Mouse (Mus musculus) central nervous system, embryonic 18 days (tissue): ENCODE data around the gene Tfap2e. TPM values are rescaled to one million over a fixed set of nuclear protein-coding genes. Genes with fewer than 3 reads are reported as not detected.

ENCODE experiments used
- polyA plus RNA-seq: library from polyadenylated mRNA; depleted of rRNA; stranded (reverse); fragments of >200 nt; gene quantifications from 2 replicates; pipeline ENCODE4 v1.2.3, GENCODE M21; 2012; rRNA removed

The Tfap2e gene
- 1.3 and 1.5 TPM in 2 replicates for polyA plus RNA-seq

GRCm38 (mm10) chr4:126736001-126736414 is at the start of gene Tfap2e:
TSS of gene Tfap2e (minus strand) at chr4:126736240.

DNA sequence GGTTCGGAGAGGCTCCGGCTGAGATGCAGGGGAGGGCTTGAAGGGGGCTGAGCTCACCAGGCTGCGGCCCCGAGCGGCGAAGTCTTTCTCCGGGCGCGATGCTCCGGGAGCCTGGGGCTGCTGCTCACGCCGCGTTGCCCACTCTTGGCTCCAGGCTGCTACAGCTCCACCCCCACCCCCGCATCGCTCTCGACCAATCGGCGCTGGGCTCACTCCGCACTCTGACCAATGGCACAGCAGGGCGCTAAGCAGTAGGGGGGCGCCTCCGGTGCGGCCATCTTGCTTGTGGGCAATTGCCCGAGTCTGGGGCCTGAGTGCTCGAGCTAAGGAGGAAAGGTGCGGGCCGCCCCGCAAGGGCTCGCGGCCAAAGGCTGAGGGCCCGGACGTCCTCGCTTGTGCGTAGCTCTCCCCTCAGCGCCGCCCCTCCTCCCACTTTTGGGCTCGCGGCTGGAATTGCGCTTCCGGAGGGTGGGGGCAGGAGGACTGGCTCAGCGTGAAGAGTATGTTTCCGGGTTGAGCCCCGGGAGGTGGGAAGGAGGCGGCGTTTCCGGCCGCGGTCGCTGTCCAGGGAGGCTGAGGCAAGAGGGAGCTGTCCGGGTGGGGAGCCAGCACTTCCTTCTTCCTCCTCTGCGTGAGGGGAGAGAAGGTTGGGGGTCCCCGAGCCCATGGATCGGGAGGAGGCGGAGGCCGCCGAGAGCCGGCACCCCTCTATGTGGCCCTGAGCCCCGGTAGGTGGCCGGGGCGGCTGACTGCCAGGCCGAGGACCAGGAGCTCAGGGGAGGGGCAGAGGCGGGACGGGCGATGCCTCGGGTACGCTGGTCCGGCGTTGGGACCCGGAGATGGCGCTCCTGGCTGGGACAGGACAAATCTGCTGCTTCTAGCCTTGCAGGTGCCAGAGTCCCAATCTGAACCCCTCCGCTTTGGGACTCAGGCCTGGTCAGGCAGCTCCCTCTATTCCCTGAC is 17.5 kb upstream of the Tfap2e start, which contains the start of the genes Ncdn and AU040320:
Ncdn (minus strand) TSS at position 171 of the 963 bp plus-strand sequence.
AU040320 (plus strand) TSS at position 277 of the 963 bp plus-strand sequence.

DNA sequence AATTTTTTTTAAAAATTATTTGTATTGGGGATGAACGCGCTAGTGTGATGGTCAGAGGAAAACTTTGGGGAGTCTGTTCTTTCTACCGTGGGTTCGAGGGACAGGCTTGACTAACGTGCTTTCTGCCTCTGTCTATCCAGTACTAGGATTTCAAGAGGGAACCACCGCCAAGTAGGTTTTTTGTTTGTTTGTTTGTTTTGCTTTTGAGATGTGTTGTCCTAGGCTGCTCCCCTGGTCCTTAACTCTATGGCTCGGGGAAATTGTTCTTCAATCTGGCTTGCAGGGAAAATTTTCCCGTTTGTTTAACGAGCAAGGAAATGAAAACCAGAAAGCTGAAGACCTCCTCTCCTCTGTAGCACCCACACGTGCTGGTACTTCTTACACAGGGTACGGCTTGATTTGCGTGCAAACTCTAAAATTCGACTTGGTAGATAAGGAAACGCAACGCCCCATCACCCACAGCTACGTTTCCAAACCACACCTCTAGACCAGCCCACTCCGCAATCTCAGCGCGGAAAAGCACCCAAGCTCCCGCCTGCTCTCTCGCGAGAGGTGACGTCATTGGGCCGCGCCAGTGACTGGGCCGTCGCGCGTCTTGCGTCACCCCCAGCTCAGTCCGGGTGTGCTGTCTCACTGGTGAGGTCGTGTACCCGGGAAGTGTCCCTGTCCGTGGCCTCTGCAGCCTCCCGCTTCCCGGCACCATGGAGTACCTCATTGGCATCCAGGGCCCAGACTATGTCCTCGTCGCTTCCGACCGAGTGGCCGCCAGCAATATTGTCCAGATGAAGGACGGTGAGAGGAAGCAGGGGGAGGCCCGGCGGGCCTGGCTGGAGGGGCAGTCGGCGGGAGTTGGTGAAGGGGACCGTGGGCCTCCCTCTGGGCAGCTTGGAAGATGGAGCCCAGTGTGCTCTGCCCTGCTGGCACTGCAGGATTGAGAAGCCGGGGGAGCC is 58.7 kb downstream of the Tfap2e start, which contains the start of gene Psmb2:
Psmb2 (plus strand) TSS at position 577 of the 950 bp plus-strand sequence.

Other genes with a start within 250 kb of the Tfap2e start
- gene Ago4, start 202.8 kb downstream of the Tfap2e start, polyA plus RNA-seq: 8.8 and 9.3 TPM in 2 replicates
- 2.4 and 3.2 TPM in 2 replicates for gene Clspn, start 179.3 kb downstream of the Tfap2e start, polyA plus RNA-seq
- gene 5730409E04Rik, start 126.4 kb downstream of the Tfap2e start, polyA plus RNA-seq: 29.5 and 32.0 TPM in 2 replicates
- gene Psmb2, start 58.6 kb downstream of the Tfap2e start, polyA plus RNA-seq: 223 and 230 TPM in 2 replicates
- gene Ncdn, start 17.2 kb upstream of the Tfap2e start, polyA plus RNA-seq: 162 and 181 TPM in 2 replicates
- 35.0 and 35.4 TPM in 2 replicates for gene AU040320, start 17.3 kb upstream of the Tfap2e start, polyA plus RNA-seq
- 32.5 and 34.2 TPM in 2 replicates for gene Zmym4, start 231.9 kb upstream of the Tfap2e start, polyA plus RNA-seq